Mouse (Mus musculus) limb, embryonic 14.5 days (tissue): ENCODE results near the gene Npb. TPM values are rescaled to one million over a fixed set of nuclear protein-coding genes. Genes with fewer than 3 reads are reported as not detected.

Experiments
- ATAC-seq: fragments of 200-750 bp; cut with Nextera tagmentation; 2 replicates; pipeline ENCODE4 v1.8.0; 2017; ENCODE audit warnings: low read depth, moderate number of reproducible peaks, moderate TSS enrichment; ENCODE audit not compliant: low FRiP score
- DNase-seq: peaks from one replicate; pipeline ENCODE4 v3.0.0-alpha.2; 2015; ENCODE audit warnings: low spot score
- H3K27ac ChIP-seq: fragments of 300-500 bp; sonication (generic); replicated peaks from 2 replicates; pipeline ENCODE4 v1.5.1; 2014; ENCODE audit warnings: low read depth, mild to moderate bottlenecking, low read length, moderate library complexity, mixed read lengths
- H3K27me3 ChIP-seq: fragments of 300-500 bp; sonication (generic); 2 replicates; pipeline ENCODE4 v1.6.1; 2014; ENCODE audit warnings: low read length, mixed read lengths; ENCODE audit not compliant: control insufficient read depth, insufficient read depth
- H3K36me3 ChIP-seq: fragments of 300-500 bp; sonication (generic); 2 replicates; pipeline ENCODE4 v1.6.1; 2014; ENCODE audit warnings: mild to moderate bottlenecking, low read length, moderate library complexity, mixed read lengths; ENCODE audit not compliant: control insufficient read depth, insufficient read depth
- H3K4me1 ChIP-seq: fragments of 300-500 bp; sonication (generic); 2 replicates; pipeline ENCODE4 v1.6.1; 2014; ENCODE audit warnings: antibody characterized with exemption, low read length, mixed read lengths; ENCODE audit not compliant: control insufficient read depth, insufficient read depth
- H3K4me2 ChIP-seq: fragments of 300-500 bp; sonication (generic); replicated peaks from 2 replicates; pipeline ENCODE4 v1.6.1; 2014; ENCODE audit warnings: low read depth, mild to moderate bottlenecking, low read length, moderate library complexity; ENCODE audit not compliant: severe bottlenecking
- H3K4me3 ChIP-seq: fragments of 300-500 bp; sonication (generic); replicated peaks from 2 replicates; pipeline ENCODE4 v1.5.1; 2014; ENCODE audit warnings: low read length
- H3K9ac ChIP-seq: fragments of 300-500 bp; sonication (generic); 2 replicates; pipeline ENCODE4 v1.6.1; 2014; ENCODE audit warnings: mild to moderate bottlenecking, low read depth, low read length, moderate library complexity; ENCODE audit not compliant: severe bottlenecking
- H3K9me3 ChIP-seq: fragments of 300-500 bp; sonication (generic); 2 replicates; pipeline ENCODE4 v1.6.1; 2016; ENCODE audit warnings: low read length; ENCODE audit not compliant: control insufficient read depth
- POLR2A ChIP-seq: fragments of 200-500 bp; IDR thresholded peaks from 2 replicates; pipeline ENCODE4 v1.8.0; 2012; ENCODE audit warnings: inconsistent platforms, mild to moderate bottlenecking, moderate library complexity, borderline replicate concordance; ENCODE audit not compliant: insufficient read depth, insufficient read length; ENCODE audit errors: extremely low read depth
- WGBS: fragments of 180-500 bp; shearing (Covaris S2); extraction: QIAGEN DNeasy Blood & Tissue Kit; methylation state at CpG from one replicate; pipeline ENCODE4 v1.1.7; 2014; 5-methylcytosine and 5-hydroxymethylcytosine counted together
- microRNA-seq: library from miRNA; unstranded; fragments of <30 nt; microRNA quantifications from one replicate; pipeline ENCODE4, GENCODE M21; 2016
- polyA plus RNA-seq, 2 experiments: library from polyadenylated mRNA; depleted of rRNA in 1 of 2; stranded (reverse) in 1 of 2; unstranded in 1 of 2; fragments of >200 nt; fragmentation: Nextera tagmentation in 1 of 2; extraction: Ambion mirVana in 1 of 2; gene quantifications; 2 replicates each; pipeline versions ENCODE4 v1.2.1 to v1.2.3; 2012 to 2014

The Npb gene
- polyA plus RNA-seq, 2 experiments: 2.1 to 2.7 TPM

DNA sequence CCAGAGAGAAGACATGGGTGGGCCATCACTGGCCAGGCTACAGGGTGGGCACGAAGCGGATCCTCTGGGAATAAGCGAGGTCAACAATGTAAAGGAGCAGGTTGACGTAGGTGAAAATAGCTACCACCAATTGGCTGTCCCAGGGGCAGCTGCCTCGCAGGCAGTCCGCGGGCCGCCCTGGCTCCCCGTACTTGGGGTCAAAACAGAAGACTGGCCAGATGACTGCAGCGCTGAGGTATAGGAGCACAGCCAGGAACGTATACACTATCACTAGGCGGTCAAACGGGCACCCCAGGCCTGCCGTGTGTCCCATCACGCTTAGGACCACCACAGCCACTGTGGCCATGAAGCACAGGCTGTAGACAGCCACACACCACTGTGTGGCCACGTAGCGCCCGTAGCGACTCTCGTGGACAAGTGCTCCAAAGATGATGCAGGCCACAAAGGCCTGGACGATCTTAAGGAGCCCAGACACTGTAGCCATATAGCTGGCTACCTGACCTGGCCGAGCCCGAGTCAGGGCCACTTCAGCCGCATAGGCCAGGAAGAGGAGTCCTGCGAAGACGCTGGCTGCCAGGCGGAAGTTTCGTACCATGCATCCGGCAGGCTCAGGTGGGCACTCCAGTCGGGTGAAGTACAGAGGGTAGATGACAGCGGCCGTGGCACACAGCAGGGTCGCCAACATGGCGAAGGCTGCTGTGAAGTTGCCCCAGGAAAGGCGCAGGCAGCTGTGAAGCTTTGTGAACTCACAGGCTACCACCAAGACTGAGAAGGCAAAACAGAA, 39.0 kb downstream of the Npb start:
- no peak for TF ChIP-seq POLR2A
- DNase-seq (no peak), ATAC-seq (no peak)
- WGBS: 80% methylated on average over 35 of the region's 35 CpGs
- no peaks in the 10 kb centered on the region for H3K36me3 ChIP-seq
- H3K27me3 ChIP-seq: no peaks in the 10 kb centered on the region
- H3K9me3 ChIP-seq: no peaks in the 10 kb centered on the region
- peaks cover 11% of the 10 kb centered on the region for H3K4me1 ChIP-seq
- no peak overlapping the region for H3K9ac ChIP-seq
- H3K4me2 ChIP-seq: no peak overlapping the region
- H3K4me3 ChIP-seq: no peak overlapping the region
- no peak overlapping the region for H3K27ac ChIP-seq

GRCm38 (mm10) chr11:120648001-120648476, 39.8 kb downstream of the Npb start, which contains the start of gene Myadml2:
Gene Myadml2, minus strand, starts transcription at chr11:120648158.
- no peaks in the 10 kb centered on the region for H3K9me3 ChIP-seq
- H3K4me3 ChIP-seq: no peak within 1 kb of the TSS
- DNase-seq (no peak), ATAC-seq (no peak)
- 4% methylated on average over 13 of the region's 13 CpGs for WGBS
- H3K4me2 ChIP-seq: peak within 1 kb of the TSS; percentile 8; the same call in 1 of the 2 replicates
- no peak for TF ChIP-seq POLR2A
- H3K27me3 ChIP-seq: no peaks in the 10 kb centered on the region
- H3K36me3 ChIP-seq: no peaks in the 10 kb centered on the region
- H3K27ac ChIP-seq: no peak within 1 kb of the TSS
- H3K4me1 ChIP-seq: peaks cover 3% of the 10 kb centered on the region
- H3K9ac ChIP-seq: no peak within 1 kb of the TSS

GRCm38 (mm10) chr11:120651872-120652271, 43.6 kb downstream of the Npb start:
- ATAC-seq (no peak), DNase-seq (no peak)
- Histone ChIP-seq H3K9me3 (no peaks in the 10 kb centered on the region), H3K4me3 (no peak overlapping the region), H3K36me3 (no peaks in the 10 kb centered on the region), H3K9ac (no peak overlapping the region), H3K4me1 (no peaks in the 10 kb centered on the region), H3K27me3 (no peaks in the 10 kb centered on the region), H3K4me2 (no peak overlapping the region), H3K27ac (no peak overlapping the region)
- WGBS: 73% methylated on average over 3 of the region's 3 CpGs
- TF ChIP-seq POLR2A: no peak

DNA sequence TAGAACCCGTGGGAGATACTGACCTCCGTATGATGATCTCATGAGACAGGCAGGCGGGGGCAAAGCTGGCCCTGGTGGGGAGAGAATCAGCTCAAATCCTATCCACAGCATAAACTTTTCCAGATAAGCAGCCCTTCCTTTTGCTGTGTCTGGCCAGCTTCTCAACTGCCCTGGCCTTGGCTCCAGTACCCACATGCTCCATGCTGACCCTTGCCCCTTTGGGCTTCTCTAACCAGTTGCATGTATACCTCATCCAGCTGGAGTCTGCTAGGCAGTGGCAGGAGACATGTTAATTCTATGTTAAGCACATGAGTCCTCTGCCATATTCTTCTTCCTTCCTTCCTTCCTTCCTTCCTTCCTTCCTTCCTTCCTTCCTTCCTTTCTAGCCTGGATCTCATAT, 46.5 kb downstream of the Npb start:
- Histone ChIP-seq H3K36me3 (no peaks in the 10 kb centered on the region), H3K4me3 (no peak overlapping the region), H3K4me2 (no peak overlapping the region), H3K27me3 (peaks cover 17% of the 10 kb centered on the region), H3K4me1 (no peaks in the 10 kb centered on the region; the same call in 1 of the 2 replicates), H3K27ac (no peak overlapping the region), H3K9me3 (no peaks in the 10 kb centered on the region), H3K9ac (no peak overlapping the region)
- ATAC-seq (no peak), DNase-seq (no peak)
- TF ChIP-seq POLR2A: no peak
- WGBS: 67% methylated on average over 3 of the region's 3 CpGs

- ATAC-seq (no peak), DNase-seq (no peak)
These were observed 49.0 kb downstream of the Npb start for GRCm38 (mm10) chr11:120657301-120657700.

More at GRCm38 (mm10) chr11:120657301-120657700, 49.0 kb downstream of the Npb start:
- Histone ChIP-seq H3K36me3 (no peaks in the 10 kb centered on the region), H3K27ac (no peak overlapping the region), H3K4me1 (peaks cover 6% of the 10 kb centered on the region), H3K9me3 (no peaks in the 10 kb centered on the region), H3K9ac (no peak overlapping the region), H3K4me3 (no peak overlapping the region), H3K27me3 (peaks cover 43% of the 10 kb centered on the region), H3K4me2 (no peak overlapping the region)
- 89% methylated on average over 4 of the region's 4 CpGs for WGBS
- no peak for TF ChIP-seq POLR2A

Small RNA genes within 50 kb of the gene (microRNA-seq; reads per million reads assigned to microRNA genes)
- gene Mir6936: 0.69 reads per million

Other genes starting within 250 kb of the Npb start
Only the 30 nearest of the 34 such genes appear.
- gene Nploc4, start 170.8 kb upstream of the Npb start, polyA plus RNA-seq (2012; rRNA removed): 51.5 and 59.2 TPM in 2 replicates
- gene Nploc4, start 170.8 kb upstream of the Npb start, polyA plus RNA-seq (2014; fragmentation: Nextera tagmentation; extraction: Ambion mirVana): 38.8 and 41.8 TPM in 2 replicates
- 0.20 and 0.23 TPM in 2 replicates for gene Tspan10, start 165.8 kb upstream of the Npb start, polyA plus RNA-seq (2012; rRNA removed)
- not detected in 2 replicates for gene Tspan10, start 165.8 kb upstream of the Npb start, polyA plus RNA-seq (2014; fragmentation: Nextera tagmentation; extraction: Ambion mirVana)
- gene Pde6g, start 155.0 kb upstream of the Npb start, polyA plus RNA-seq (2012; rRNA removed): 0.31 and 0.70 TPM in 2 replicates
- not detected in 2 replicates for gene Pde6g, start 155.0 kb upstream of the Npb start, polyA plus RNA-seq (2014; fragmentation: Nextera tagmentation; extraction: Ambion mirVana)
- 12.3 and 14.7 TPM in 2 replicates for gene Oxld1, start 150.4 kb upstream of the Npb start, polyA plus RNA-seq (2012; rRNA removed)
- 12.8 and 14.3 TPM in 2 replicates for gene Oxld1, start 150.4 kb upstream of the Npb start, polyA plus RNA-seq (2014; fragmentation: Nextera tagmentation; extraction: Ambion mirVana)
- 42.1 and 43.0 TPM in 2 replicates for gene Ccdc137, start 150.4 kb upstream of the Npb start, polyA plus RNA-seq (2012; rRNA removed)
- gene Ccdc137, start 150.4 kb upstream of the Npb start, polyA plus RNA-seq (2014; fragmentation: Nextera tagmentation; extraction: Ambion mirVana): 29.2 TPM in 2 replicates
- 45.2 and 52.7 TPM in 2 replicates for gene Arl16, start 140.9 kb upstream of the Npb start, polyA plus RNA-seq (2012; rRNA removed)
- gene Arl16, start 140.9 kb upstream of the Npb start, polyA plus RNA-seq (2014; fragmentation: Nextera tagmentation; extraction: Ambion mirVana): 48.9 and 49.7 TPM in 2 replicates
- gene Mrpl12, start 123.9 kb upstream of the Npb start, polyA plus RNA-seq (2012; rRNA removed): 87.0 and 101 TPM in 2 replicates
- gene Mrpl12, start 123.9 kb upstream of the Npb start, polyA plus RNA-seq (2014; fragmentation: Nextera tagmentation; extraction: Ambion mirVana): 127 and 142 TPM in 2 replicates
- gene Slc25a10, start 116.6 kb upstream of the Npb start, polyA plus RNA-seq (2012; rRNA removed): 54.4 and 75.1 TPM in 2 replicates
- 44.1 and 44.4 TPM in 2 replicates for gene Slc25a10, start 116.6 kb upstream of the Npb start, polyA plus RNA-seq (2014; fragmentation: Nextera tagmentation; extraction: Ambion mirVana)
- gene Gcgr, start 77.8 kb upstream of the Npb start, polyA plus RNA-seq (2012; rRNA removed): 11.2 and 15.0 TPM in 2 replicates
- 4.9 and 6.3 TPM in 2 replicates for gene Gcgr, start 77.8 kb upstream of the Npb start, polyA plus RNA-seq (2014; fragmentation: Nextera tagmentation; extraction: Ambion mirVana)
- 203 and 265 TPM in 2 replicates for gene Mcrip1, start 58.8 kb upstream of the Npb start, polyA plus RNA-seq (2012; rRNA removed)
- gene Mcrip1, start 58.8 kb upstream of the Npb start, polyA plus RNA-seq (2014; fragmentation: Nextera tagmentation; extraction: Ambion mirVana): 271 and 274 TPM in 2 replicates
- 2.7 and 3.7 TPM in 2 replicates for gene Ppp1r27, start 57.3 kb upstream of the Npb start, polyA plus RNA-seq (2012; rRNA removed)
- gene Ppp1r27, start 57.3 kb upstream of the Npb start, polyA plus RNA-seq (2014; fragmentation: Nextera tagmentation; extraction: Ambion mirVana): 3.3 and 3.5 TPM in 2 replicates
- gene P4hb, start 35.2 kb upstream of the Npb start, polyA plus RNA-seq (2012; rRNA removed): 569 and 645 TPM in 2 replicates
- 968 and 988 TPM in 2 replicates for gene P4hb, start 35.2 kb upstream of the Npb start, polyA plus RNA-seq (2014; fragmentation: Nextera tagmentation; extraction: Ambion mirVana)
- 610 and 750 TPM in 2 replicates for gene Arhgdia, start 26.9 kb upstream of the Npb start, polyA plus RNA-seq (2012; rRNA removed)
- gene Arhgdia, start 26.9 kb upstream of the Npb start, polyA plus RNA-seq (2014; fragmentation: Nextera tagmentation; extraction: Ambion mirVana): 566 and 572 TPM in 2 replicates
- 96.8 and 143 TPM in 2 replicates for gene Alyref, start 10.1 kb upstream of the Npb start, polyA plus RNA-seq (2012; rRNA removed)
- 478 TPM in 2 replicates for gene Alyref, start 10.1 kb upstream of the Npb start, polyA plus RNA-seq (2014; fragmentation: Nextera tagmentation; extraction: Ambion mirVana)
- 190 and 205 TPM in 2 replicates for gene Anapc11, start 10.1 kb upstream of the Npb start, polyA plus RNA-seq (2012; rRNA removed)
- 248 and 254 TPM in 2 replicates for gene Anapc11, start 10.1 kb upstream of the Npb start, polyA plus RNA-seq (2014; fragmentation: Nextera tagmentation; extraction: Ambion mirVana)
- 247 and 305 TPM in 2 replicates for gene Pcyt2, start 9.5 kb downstream of the Npb start, polyA plus RNA-seq (2012; rRNA removed)
- gene Pcyt2, start 9.5 kb downstream of the Npb start, polyA plus RNA-seq (2014; fragmentation: Nextera tagmentation; extraction: Ambion mirVana): 101 and 119 TPM in 2 replicates
- gene Sirt7, start 16.8 kb downstream of the Npb start, polyA plus RNA-seq (2012; rRNA removed): 43.7 and 47.0 TPM in 2 replicates
- gene Sirt7, start 16.8 kb downstream of the Npb start, polyA plus RNA-seq (2014; fragmentation: Nextera tagmentation; extraction: Ambion mirVana): 27.5 and 28.9 TPM in 2 replicates
- gene Mafg, start 25.1 kb downstream of the Npb start, polyA plus RNA-seq (2012; rRNA removed): 56.9 and 67.7 TPM in 2 replicates
- gene Mafg, start 25.1 kb downstream of the Npb start, polyA plus RNA-seq (2014; fragmentation: Nextera tagmentation; extraction: Ambion mirVana): 26.1 and 30.5 TPM in 2 replicates
- gene Pycr1, start 35.3 kb downstream of the Npb start, polyA plus RNA-seq (2012; rRNA removed): 66.4 and 78.8 TPM in 2 replicates
- gene Pycr1, start 35.3 kb downstream of the Npb start, polyA plus RNA-seq (2014; fragmentation: Nextera tagmentation; extraction: Ambion mirVana): 50.3 and 56.9 TPM in 2 replicates
- 0.22 and 0.60 TPM in 2 replicates for gene Myadml2, start 39.7 kb downstream of the Npb start, polyA plus RNA-seq (2012; rRNA removed)
- gene Myadml2, start 39.7 kb downstream of the Npb start, polyA plus RNA-seq (2014; fragmentation: Nextera tagmentation; extraction: Ambion mirVana): 0.68 and 1.6 TPM in 2 replicates
- 12.8 and 17.7 TPM in 2 replicates for gene Notum, start 52.7 kb downstream of the Npb start, polyA plus RNA-seq (2012; rRNA removed)
- 4.6 and 4.7 TPM in 2 replicates for gene Notum, start 52.7 kb downstream of the Npb start, polyA plus RNA-seq (2014; fragmentation: Nextera tagmentation; extraction: Ambion mirVana)
- 73.9 and 88.6 TPM in 2 replicates for gene Aspscr1, start 64.5 kb downstream of the Npb start, polyA plus RNA-seq (2012; rRNA removed)
- gene Aspscr1, start 64.5 kb downstream of the Npb start, polyA plus RNA-seq (2014; fragmentation: Nextera tagmentation; extraction: Ambion mirVana): 96.1 and 101 TPM in 2 replicates
- 101 and 107 TPM in 2 replicates for gene Cenpx, start 105.3 kb downstream of the Npb start, polyA plus RNA-seq (2012; rRNA removed)
- gene Cenpx, start 105.3 kb downstream of the Npb start, polyA plus RNA-seq (2014; fragmentation: Nextera tagmentation; extraction: Ambion mirVana): 159 and 161 TPM in 2 replicates
- gene Lrrc45, start 105.4 kb downstream of the Npb start, polyA plus RNA-seq (2012; rRNA removed): 91.3 and 98.3 TPM in 2 replicates
- 48.1 and 51.7 TPM in 2 replicates for gene Lrrc45, start 105.4 kb downstream of the Npb start, polyA plus RNA-seq (2014; fragmentation: Nextera tagmentation; extraction: Ambion mirVana)
- 90.1 and 95.1 TPM in 2 replicates for gene Rac3, start 113.0 kb downstream of the Npb start, polyA plus RNA-seq (2012; rRNA removed)
- 14.1 and 18.3 TPM in 2 replicates for gene Rac3, start 113.0 kb downstream of the Npb start, polyA plus RNA-seq (2014; fragmentation: Nextera tagmentation; extraction: Ambion mirVana)
- 18.5 and 21.4 TPM in 2 replicates for gene Dcxr, start 118.8 kb downstream of the Npb start, polyA plus RNA-seq (2012; rRNA removed)
- gene Dcxr, start 118.8 kb downstream of the Npb start, polyA plus RNA-seq (2014; fragmentation: Nextera tagmentation; extraction: Ambion mirVana): 21.8 and 26.2 TPM in 2 replicates
- gene Cbr2, start 123.6 kb downstream of the Npb start, polyA plus RNA-seq (2012; rRNA removed): 11.9 and 19.6 TPM in 2 replicates
- gene Cbr2, start 123.6 kb downstream of the Npb start, polyA plus RNA-seq (2014; fragmentation: Nextera tagmentation; extraction: Ambion mirVana): 7.3 and 10.8 TPM in 2 replicates
- gene Hmga1b, start 154.3 kb downstream of the Npb start, polyA plus RNA-seq (2012; rRNA removed): 1.8 and 1.9 TPM in 2 replicates
- 4.2 and 4.5 TPM in 2 replicates for gene Hmga1b, start 154.3 kb downstream of the Npb start, polyA plus RNA-seq (2014; fragmentation: Nextera tagmentation; extraction: Ambion mirVana)
- gene Rfng, start 175.7 kb downstream of the Npb start, polyA plus RNA-seq (2012; rRNA removed): 61.0 and 79.7 TPM in 2 replicates
- 36.8 and 39.0 TPM in 2 replicates for gene Rfng, start 175.7 kb downstream of the Npb start, polyA plus RNA-seq (2014; fragmentation: Nextera tagmentation; extraction: Ambion mirVana)
- gene Gps1, start 175.8 kb downstream of the Npb start, polyA plus RNA-seq (2012; rRNA removed): 236 and 273 TPM in 2 replicates
- 248 and 249 TPM in 2 replicates for gene Gps1, start 175.8 kb downstream of the Npb start, polyA plus RNA-seq (2014; fragmentation: Nextera tagmentation; extraction: Ambion mirVana)